Mouse (Mus musculus): ENCODE results near the gene Dscaml1. TPM values are rescaled to one million over a fixed set of nuclear protein-coding genes. Genes with fewer than 3 reads are reported as not detected.
A peak's percentile ranks its signal among the peaks of the same experiment; 100 is the strongest.

The Dscaml1 gene
- total RNA-seq, 1 experiment = 1.3 TPM

DNA sequence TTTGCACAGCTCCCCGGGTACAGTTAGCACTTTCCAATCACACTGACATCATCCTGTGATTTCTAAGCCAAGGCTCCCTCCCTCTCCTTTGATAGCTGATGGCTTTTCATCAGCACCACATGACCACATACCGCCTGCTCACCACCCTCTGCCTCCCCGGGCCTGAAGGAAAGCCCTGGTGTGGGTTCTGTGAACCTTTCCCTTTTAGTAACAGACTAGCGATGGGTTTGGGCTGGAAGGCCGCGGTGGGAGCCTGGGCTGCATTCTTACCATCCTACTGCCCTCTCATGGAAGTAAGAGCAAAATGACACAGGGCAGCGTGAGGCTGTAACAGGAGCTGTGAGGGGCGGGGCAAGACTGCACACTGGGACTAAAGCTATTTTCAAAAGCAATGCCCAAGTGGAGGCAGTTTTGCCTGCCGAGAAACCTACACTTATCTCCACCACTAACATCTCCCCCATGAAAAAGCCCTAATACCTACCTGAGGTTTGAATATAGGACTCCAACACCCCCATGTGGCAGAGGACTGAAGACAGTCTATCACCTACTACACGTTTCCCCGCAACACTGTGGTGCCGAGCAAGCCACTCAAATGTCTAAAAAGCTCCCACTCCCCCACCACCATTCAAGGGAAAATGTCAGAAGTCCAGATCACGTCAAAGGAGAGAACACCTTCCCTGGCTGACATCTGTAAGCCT lies 372.2 kb downstream of the Dscaml1 start:
- Histone ChIP-seq H3K36me3 (ENCODE audit: control insufficient read depth, insufficient read depth, low read length, poor library complexity, severe bottlenecking) (peaks cover 4% of the 10 kb centered on the region; the same call in 1 of the 2 replicates), H3K9me3 (ENCODE audit: control insufficient read depth, insufficient read depth, low read depth, low read length) (no peaks in the 10 kb centered on the region), H3K4me3 (ENCODE audit: insufficient read depth in 1 of 2, low read depth in 1 of 2, low read length in 2 of 2, poor library complexity in 1 of 2, severe bottlenecking in 1 of 2) (no peak overlapping the region), H3K27ac (ENCODE audit: insufficient read depth, low read depth, low read length, poor library complexity, severe bottlenecking) (no peak overlapping the region), H3K4me1 (ENCODE audit: control insufficient read depth in 2 of 2, insufficient read depth in 2 of 2, low read length in 2 of 2, poor library complexity in 1 of 2) (peaks cover 0 to 8% of the 10 kb centered on the region in 2 experiments; a peak in 1 of 4 replicates), H3K9ac (ENCODE audit: insufficient read depth, low read depth, low read length, poor library complexity, severe bottlenecking) (0 out of 2 replicates have a peak overlapping the region, but pooled peaks have one; percentile 5)
- DNase-seq (ENCODE audit: low read depth, low spot score) = no peak
- in situ Hi-C loops (cut with MboI; ENCODE audit: low sequenced_read_pairs in 2 of 2, unreplicated experiment in 2 of 2) = no loop called here
- no peak for TF ChIP-seq HCFC1 (IDR thresholded peaks at IDR 0.05; ENCODE audit: borderline replicate concordance, insufficient read depth, low read length)
- no peak for TF ChIP-seq ZNF384 (IDR thresholded peaks at IDR 0.05; ENCODE audit: low read depth, low read length)
- TF ChIP-seq ZC3H11A (IDR thresholded peaks at IDR 0.05; ENCODE audit: borderline replicate concordance, low read depth, low read length) = no peak
- no peak for TF ChIP-seq CHD2 (IDR thresholded peaks at IDR 0.05; ENCODE audit: low read depth, low read length)
- TF ChIP-seq MAFK (IDR thresholded peaks at IDR 0.05; ENCODE audit: insufficient read depth, low read depth, low read length) = no peak

DNA sequence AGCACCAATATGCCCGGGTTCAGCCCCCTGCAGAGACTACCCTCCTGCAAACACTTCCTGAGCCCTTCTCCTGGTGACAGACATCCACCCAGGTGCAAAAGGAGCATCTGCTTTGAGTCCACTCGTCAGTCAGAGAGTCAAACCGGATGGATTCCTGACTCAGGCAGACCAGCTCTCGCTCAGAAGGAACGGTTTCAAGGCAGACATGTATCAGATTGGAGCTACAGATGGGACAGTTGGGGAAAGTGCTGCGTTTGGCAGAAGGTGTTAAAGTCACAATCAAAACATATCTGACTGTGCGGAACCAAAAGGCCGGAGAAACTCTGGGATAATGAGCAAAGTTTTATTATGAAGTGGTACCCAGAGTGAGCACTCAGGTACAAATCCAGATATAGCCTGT lies 373.0 kb downstream of the Dscaml1 start:
- DNase-seq (ENCODE audit: low read depth, low spot score) = no peak
- H3K4me3 ChIP-seq (ENCODE audit: insufficient read depth in 1 of 2, low read depth in 1 of 2, low read length in 2 of 2, poor library complexity in 1 of 2, severe bottlenecking in 1 of 2) = no peak overlapping the region
- TF ChIP-seq CHD2 (IDR thresholded peaks at IDR 0.05; ENCODE audit: low read depth, low read length) = no peak
- no peak for TF ChIP-seq HCFC1 (IDR thresholded peaks at IDR 0.05; ENCODE audit: borderline replicate concordance, insufficient read depth, low read length)
- TF ChIP-seq MAFK (IDR thresholded peaks at IDR 0.05; ENCODE audit: insufficient read depth, low read depth, low read length) = no peak
- no peak for TF ChIP-seq ZC3H11A (IDR thresholded peaks at IDR 0.05; ENCODE audit: borderline replicate concordance, low read depth, low read length)
- TF ChIP-seq ZNF384 (IDR thresholded peaks at IDR 0.05; ENCODE audit: low read depth, low read length) = no peak
- no peak overlapping the region for H3K27ac ChIP-seq (ENCODE audit: insufficient read depth, low read depth, low read length, poor library complexity, severe bottlenecking)
- H3K4me1 ChIP-seq (ENCODE audit: control insufficient read depth in 2 of 2, insufficient read depth in 2 of 2, low read length in 2 of 2, poor library complexity in 1 of 2) = peaks cover 0 to 8% of the 10 kb centered on the region in 2 experiments; a peak in 1 of 4 replicates
- H3K36me3 ChIP-seq (ENCODE audit: control insufficient read depth, insufficient read depth, low read length, poor library complexity, severe bottlenecking) = peaks cover 2% of the 10 kb centered on the region; the same call in 1 of the 2 replicates
- in situ Hi-C loops (cut with MboI; ENCODE audit: low sequenced_read_pairs in 2 of 2, unreplicated experiment in 2 of 2) = no loop called here
- H3K9ac ChIP-seq (ENCODE audit: insufficient read depth, low read depth, low read length, poor library complexity, severe bottlenecking) = no peak overlapping the region
- no peaks in the 10 kb centered on the region for H3K9me3 ChIP-seq (ENCODE audit: control insufficient read depth, insufficient read depth, low read depth, low read length)

Other genes starting within 250 kb of the Dscaml1 start
- gene BC049352, start 244.6 kb upstream of the Dscaml1 start, total RNA-seq (2012; rRNA removed) = not detected in 2 replicates
- 0.32 and 0.36 TPM in 2 replicates for gene Tmprss4, start 222.5 kb upstream of the Dscaml1 start, total RNA-seq (2012; rRNA removed)
- 0.13 TPM in 1 of 2 replicates, not detected in the other for gene Il10ra, start 157.5 kb upstream of the Dscaml1 start, total RNA-seq (2012; rRNA removed)
- 0.22 and 0.90 TPM in 2 replicates for gene Tmprss13, start 107.5 kb upstream of the Dscaml1 start, total RNA-seq (2012; rRNA removed)
- 98.9 and 211 TPM in 2 replicates for gene Fxyd6, start 56.4 kb upstream of the Dscaml1 start, total RNA-seq (2012; rRNA removed)
- 2.2 and 2.5 TPM in 2 replicates for gene Fxyd2, start 27.0 kb upstream of the Dscaml1 start, total RNA-seq (2012; rRNA removed)

All from ES-E14 (cell line).